Mouse (Mus musculus): ENCODE data around the gene Bloc1s2. TPM values are rescaled to one million over a fixed set of nuclear protein-coding genes. Genes with fewer than 3 reads are reported as not detected.
"Not testable (repeated sequence)": the region's sequence is repeated elsewhere in the genome, so short reads cannot be mapped to it uniquely, and the experiment has no call there.

The Bloc1s2 gene
- total RNA-seq, 2 experiments from 2014 or later = 16.4 to 18.2 TPM

DNA sequence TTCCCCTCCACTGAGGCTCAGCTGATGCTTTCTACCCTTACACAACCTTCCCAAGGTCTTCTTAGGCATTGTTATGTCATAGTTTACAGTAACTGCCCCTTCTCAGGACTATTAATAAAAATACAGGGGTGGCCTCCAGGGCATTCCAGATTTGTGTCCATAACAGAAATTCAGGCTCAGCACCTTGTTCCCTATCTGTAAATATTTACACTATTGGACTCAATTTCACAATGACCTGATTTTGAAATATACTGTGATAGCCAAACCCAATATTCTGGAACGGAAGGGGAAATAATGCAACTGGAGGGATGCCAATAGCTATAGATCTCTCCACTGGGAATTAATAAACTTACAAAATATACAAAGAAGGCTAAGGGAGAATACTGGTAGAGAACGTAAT lies 17.7 kb downstream of the Bloc1s2 start:
- intact Hi-C loops (cut with DNase I) = no loop called here
- no peak for DNase-seq

DNA sequence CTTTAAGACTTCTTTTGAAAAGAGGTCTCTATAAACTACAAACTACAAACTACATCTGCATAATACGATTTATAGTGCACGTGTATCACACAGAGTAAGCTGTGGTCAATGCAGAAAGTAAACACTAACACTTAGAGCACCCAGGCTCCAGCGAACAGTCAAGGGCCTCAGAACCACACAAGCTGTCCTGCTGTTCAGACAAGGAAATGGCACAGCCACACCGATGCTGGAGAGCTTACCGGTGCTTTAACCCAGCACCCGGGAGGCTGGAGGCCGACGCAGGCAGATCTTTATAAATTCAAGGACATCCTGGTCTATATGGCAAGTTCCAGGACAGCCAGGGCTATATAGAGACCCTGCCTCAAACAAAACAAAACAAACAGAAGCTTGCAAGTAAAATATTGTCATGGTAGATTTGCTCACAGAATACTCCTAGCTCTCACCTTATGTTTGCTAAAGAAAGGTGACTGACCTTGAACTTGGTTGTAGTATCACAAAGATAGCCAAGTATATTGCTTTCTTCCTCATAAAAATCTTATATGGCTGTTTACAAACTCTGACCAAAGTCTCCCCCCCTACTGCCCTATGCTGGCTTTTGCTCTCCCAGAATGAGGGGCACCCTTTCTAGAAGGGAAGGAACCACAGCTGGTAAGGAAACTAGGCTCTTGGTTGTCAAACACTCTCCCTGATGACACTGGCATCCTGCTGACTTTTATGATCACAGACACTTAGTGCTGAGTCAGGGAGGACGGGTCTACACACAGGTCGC lies 18.3 kb downstream of the Bloc1s2 start:
- DNase-seq = no peak
- intact Hi-C loops (cut with DNase I) = no loop called here

DNA sequence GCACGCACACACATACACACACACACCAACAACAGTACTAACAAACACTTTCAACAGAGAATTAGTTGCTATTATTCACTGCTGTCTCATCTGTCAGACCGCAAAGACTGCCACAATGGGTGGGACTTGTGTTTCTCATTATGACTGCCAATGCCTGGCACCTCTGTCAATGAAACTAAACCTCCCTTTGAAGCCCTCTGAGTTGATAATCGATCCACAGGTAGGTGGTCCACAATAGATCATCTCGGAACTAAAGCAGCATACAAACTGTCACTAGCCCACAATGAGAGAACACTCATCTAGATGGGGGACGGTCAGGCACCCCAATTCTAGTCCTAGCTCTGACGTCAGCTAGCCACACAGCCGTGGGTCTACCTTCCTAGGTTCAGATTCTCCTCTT lies 25.1 kb downstream of the Bloc1s2 start:
- intact Hi-C loops (cut with DNase I) = no loop called here
- no peak for DNase-seq

DNA sequence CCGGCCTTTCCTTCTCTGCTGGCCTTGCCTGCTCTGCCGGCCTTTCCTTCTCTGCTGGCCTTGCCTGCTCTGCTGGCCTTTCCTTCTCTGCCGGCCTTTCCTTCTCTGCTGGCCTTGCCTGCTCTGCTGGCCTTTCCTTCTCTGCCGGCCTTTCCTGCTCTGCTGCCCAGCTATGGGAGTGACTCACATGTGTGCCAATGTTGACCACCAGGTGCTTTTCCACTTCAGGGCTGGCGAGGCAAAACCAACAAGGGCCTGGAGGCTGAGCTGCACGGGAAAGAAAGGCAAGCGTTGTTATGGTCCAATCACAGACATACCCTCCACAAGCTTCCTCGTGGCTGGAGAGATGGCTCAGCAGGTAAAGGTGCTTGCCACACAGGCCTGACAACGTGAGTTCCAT lies 25.6 kb downstream of the Bloc1s2 start:
- DNase-seq; intact Hi-C loops (cut with DNase I): not testable (repeated sequence)

DNA sequence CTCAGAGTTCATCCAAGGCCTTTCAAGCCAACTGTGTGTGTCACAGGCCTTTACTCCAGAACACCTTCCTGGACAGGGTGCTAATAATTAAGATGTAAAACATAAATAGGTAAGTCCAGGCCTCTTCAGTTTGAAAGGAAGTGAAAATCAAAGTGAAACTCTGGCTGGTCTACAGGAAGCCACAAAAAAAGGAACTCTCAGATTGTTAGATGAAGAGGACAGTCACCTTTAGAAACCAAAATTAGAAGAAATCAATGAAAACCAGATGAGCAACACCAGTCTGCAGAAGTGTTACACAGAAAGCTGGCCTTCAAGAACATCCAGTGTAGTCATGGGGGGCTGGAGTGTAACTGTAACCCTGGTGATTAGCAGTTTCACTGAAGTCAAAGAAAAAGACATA lies 28.5 kb downstream of the Bloc1s2 start:
- DNase-seq = no peak
- intact Hi-C loops (cut with DNase I) = no loop called here

DNA sequence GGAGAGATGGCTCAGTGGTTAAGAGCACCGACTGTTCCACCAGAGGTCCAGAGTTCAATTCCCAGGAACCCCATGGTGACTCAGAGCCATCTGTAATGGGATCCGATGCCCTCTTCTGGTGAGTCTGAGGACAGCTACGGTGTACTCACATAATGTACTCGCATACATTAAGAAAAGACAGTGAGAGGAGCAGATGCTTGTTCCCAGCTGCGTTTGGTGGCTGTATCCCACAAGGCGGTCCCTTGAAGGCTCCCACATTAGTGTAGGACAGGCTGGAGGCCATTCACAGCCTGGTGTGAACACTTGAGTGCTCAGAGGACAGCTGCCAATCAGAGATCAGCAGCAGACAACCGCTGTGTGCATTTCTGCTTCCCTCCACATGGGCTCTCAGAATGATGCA lies 34.5 kb downstream of the Bloc1s2 start:
- intact Hi-C loops (cut with DNase I) = no loop called here

DNA sequence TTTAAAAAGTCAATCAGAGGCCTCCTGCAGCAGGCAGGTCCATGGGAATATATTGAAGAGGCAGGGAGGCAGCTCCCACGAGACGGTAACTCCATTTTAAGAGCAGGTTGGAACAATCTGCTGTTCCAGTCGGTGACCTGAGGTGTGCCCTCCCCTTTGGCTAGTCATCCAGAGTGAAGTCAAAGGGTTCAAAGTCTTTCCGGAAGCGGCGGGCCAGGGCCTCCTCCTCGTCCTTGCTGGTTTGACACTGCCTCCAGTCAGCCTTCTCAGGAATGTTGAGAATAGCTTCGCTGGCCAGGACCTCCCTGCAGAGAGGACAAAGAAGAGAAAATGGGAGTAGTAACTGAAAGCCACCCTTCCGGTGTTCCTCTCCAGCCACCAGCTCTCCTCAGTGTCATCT lies 35.9 kb downstream of the Bloc1s2 start:
- DNase-seq = no peak

More for the DNA sequence above, 34.5 kb downstream of the Bloc1s2 start:
- DNase-seq = no peak

DNA sequence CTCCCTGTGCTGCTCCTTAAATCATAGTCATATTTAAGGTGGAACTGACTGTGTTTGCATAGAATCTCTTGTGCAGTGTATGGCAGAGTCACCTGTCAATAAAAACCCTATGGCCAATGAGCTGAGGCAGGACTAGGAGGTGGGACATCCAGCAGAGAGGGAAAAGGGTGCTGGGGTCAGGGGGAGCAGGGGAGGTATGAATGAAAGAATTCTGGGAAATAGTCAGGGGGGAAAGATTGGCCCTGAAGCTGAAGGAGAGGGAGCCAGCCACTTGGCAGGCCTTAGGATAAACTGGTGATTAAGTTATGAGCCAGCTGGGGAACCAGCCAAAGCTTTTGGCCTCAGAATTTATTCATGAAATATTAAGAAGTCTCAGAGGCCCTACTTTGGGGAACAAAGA lies 37.2 kb downstream of the Bloc1s2 start:
- intact Hi-C loops (cut with DNase I) = no loop called here
- no peak for DNase-seq

More for the DNA sequence above, 35.9 kb downstream of the Bloc1s2 start:
- intact Hi-C loops (cut with DNase I) = no loop called here

DNA sequence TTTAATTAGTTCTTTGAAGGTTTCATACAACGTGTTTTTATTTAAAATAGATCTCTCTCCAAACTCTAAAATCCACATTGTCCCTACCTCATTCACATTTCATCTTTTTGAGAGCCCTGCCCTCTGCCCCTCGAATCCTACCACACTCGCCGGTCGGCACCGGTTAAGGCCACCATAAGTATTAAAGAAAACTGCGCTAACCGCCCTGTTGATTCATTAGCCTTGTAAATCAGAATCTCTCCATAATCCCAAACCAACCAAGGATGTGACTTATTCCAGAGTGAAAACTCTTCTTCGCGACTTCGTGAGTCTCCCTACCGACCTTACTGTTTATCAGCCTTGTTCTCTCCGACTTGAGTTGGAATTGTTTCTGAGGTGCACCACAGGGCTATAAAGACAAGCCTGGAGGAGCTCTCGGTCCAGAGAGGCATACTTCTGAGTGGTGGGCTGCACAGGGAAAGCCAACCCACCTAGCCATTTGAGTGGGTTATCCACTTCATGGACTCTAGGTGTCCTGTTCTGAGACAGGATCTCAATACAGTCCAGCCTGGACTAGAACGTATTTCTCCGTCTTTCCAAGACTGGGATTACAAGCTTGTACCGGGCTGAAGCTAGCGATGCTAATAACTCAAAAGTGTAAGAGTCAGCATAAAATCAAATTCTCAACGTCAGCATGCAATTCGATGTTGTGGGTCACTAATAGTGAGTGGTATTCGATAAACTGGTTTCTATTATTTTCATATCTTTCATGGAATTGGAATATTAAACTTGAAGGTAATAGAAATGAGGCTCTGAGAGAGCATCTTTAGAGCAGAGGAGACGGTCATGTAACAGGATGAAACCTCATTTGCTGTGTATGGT lies 38.4 kb downstream of the Bloc1s2 start:
- intact Hi-C loops (cut with DNase I) = loop anchor here (2.0 kb wide), 2 partner anchors 27 to 39 kb away; partner anchors contain the start of genes Cwf19l1 and Erlin1
- peak in 1 of 2 experiments; percentile 10 for DNase-seq

DNA sequence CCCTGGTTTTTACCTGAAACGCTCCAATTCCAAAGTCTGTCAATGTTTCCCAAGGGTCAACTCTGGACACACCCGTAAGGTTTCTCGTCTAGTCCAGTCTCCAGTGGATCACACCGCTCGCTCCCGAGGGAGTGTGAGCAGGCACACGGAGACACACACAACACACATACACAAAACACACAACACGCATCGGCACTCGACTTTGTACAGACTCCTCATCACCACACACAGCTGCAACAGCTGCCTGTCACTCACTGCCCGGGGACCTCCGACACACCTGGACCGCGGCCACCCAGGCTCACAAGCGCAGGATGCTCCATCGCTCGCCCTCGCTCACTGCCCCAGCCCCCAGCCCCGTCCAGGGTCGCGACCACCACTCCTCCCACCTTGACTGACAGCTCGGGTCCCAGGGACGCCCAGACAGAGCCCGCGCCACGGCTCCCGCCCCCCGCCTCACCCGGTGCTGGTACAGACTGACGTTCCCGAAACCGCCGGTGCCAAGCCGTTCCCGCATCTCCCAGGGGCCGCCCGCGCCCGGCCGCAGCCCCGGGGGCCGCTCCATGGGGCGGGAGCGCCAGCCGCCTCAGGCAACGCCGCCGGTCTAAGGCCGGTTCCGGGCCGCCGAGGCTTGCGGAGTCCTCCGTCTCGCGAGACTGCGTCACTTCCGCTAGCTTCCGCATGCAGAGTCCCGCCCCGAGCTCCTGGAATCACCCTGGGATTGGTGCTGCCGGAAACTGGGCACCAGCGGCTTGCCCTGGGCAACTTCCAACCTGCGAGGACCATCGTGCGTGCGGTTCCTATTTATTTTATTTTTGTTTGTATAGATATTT lies 39.2 kb downstream of the Bloc1s2 start, which contains the start of gene Chuk:
TSS of gene Chuk (minus strand) at position 650 of the 830 bp plus-strand sequence.
- intact Hi-C loops (cut with DNase I) = loop anchor here (2.0 kb wide), 2 partner anchors 28 to 38 kb away; partner anchors contain the start of genes Cwf19l1 and Erlin1
- peak; percentile 96 to 98 for DNase-seq

DNA sequence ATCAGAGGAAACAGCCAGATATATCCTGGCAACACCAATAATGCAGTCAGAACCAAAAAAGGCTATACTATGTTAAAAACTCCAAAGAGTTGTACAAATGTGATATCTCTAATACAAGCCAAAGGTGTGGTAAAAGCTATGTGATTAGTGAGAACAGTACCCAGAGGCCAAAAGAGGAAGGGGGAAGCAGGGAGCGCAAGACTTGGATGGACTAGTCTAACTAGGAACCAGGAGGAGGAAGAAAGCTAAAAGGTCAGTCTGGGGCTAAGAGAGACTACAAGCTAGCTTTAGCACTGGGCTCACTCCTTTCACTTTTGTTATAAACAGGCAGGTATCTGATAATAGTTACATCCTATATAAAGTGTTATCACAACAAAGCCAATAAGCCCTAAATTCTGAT lies 41.9 kb downstream of the Bloc1s2 start:
- intact Hi-C loops (cut with DNase I) = no loop called here
- no peak for DNase-seq

DNA sequence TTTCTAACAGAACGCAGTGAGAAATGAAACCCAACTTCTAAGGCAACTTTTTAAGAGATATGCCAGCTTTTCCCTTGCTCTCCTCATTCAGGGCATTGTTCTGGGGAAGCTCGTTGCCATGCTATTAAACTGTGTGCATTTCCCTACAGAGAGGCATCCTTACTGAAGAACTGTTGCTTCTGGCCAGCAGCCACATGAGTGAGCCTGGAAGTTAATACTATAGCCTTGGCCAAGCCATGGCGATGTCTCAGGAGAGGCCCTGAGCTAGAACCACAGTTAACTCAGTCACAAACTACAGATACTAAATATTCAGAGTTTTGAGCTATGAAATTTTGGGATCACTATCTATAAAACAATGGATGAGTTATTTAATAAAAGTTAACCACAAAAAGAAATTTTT lies 43.2 kb downstream of the Bloc1s2 start:
- DNase-seq = no peak
- intact Hi-C loops (cut with DNase I) = no loop called here

DNA sequence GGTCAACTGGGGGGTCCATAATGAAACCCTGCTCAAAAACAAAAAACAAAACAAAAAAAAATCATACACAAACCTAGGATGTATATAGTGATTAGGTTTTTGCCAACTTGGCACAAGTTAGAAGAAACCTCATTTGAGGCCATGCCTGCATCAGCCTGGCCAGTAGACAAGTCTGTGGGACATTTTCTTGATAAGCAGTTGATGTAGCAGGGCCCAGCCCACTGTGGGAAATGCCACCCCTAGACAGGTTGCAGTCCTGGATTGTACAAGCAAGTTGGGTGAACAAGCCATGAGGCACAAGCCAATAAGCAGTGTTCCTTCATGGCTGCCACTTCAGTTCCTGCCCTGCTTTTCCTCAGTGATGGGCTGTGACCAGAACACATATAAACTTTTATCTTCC lies 45.4 kb downstream of the Bloc1s2 start:
- DNase-seq = no peak
- intact Hi-C loops (cut with DNase I) = no loop called here

Other genes starting within 250 kb of the Bloc1s2 start
- gene Dnmbp, start 206.3 kb downstream of the Bloc1s2 start, total RNA-seq (2021) = 1 to 10 TPM; 9.0 to 9.7 TPM
- gene Cpn1, start 159.9 kb downstream of the Bloc1s2 start, total RNA-seq (2021) = under 1 TPM in 1 of 2 experiments, not detected in 1; 0.19 TPM
- gene Cyp2c23, start 117.2 kb downstream of the Bloc1s2 start, total RNA-seq (2021) = under 1 TPM in 1 of 2 experiments, not detected in 1; 0.14 TPM
- 1 to 10 TPM; 7.3 to 7.9 TPM for gene Erlin1, start 76.7 kb downstream of the Bloc1s2 start, total RNA-seq (2021)
- gene Chuk, start 39.0 kb downstream of the Bloc1s2 start, total RNA-seq (2021) = 10 to 100 TPM; 25.8 to 29.0 TPM
- 1 to 10 TPM; 8.3 to 8.9 TPM for gene Cwf19l1, start 10.6 kb downstream of the Bloc1s2 start, total RNA-seq (2021)
- not detected for gene Pkd2l1, start 46.0 kb upstream of the Bloc1s2 start, total RNA-seq (2021)
- not detected for gene Scd3, start 56.8 kb upstream of the Bloc1s2 start, total RNA-seq (2021)
- 10 to 100 TPM; 10.7 to 13.0 TPM for gene Scd2, start 147.2 kb upstream of the Bloc1s2 start, total RNA-seq (2021)
- 10 to 100 TPM in 1 of 2 experiments, 1 to 10 TPM in 1; 8.2 to 15.2 TPM for gene Scd4, start 186.6 kb upstream of the Bloc1s2 start, total RNA-seq (2021)

All from heart, postnatal 36 days (tissue).